Comparison of ENCODE assay signal across 1 mouse cellular context in genomic region chr19:4037788-4038232, GRCm38 (mm10).
TF ChIP-seq lines count a peak whose summit lies in the region.

Gstp1 (minus strand) TSS chr19:4037985.

TF ChIP-seq in CH12.LX, 34 proteins besides CTCF, POLR2A, EP300 and RAD21 (continued from another document):
- peak; percentile 54; the same call in 1 of the 2 replicates for TF ChIP-seq KAT2A (IDR thresholded peaks at IDR 0.05; ENCODE audit: insufficient replicate concordance, low read length)
- 0 out of 2 replicates have a peak, but pooled peaks have one; percentile 29 for TF ChIP-seq MAZ (IDR thresholded peaks at IDR 0.05; ENCODE audit: low read depth, low read length)
- TF ChIP-seq BHLHE40 (IDR thresholded peaks at IDR 0.05; ENCODE audit: low read depth, low read length) = peak; percentile 69
- peak; percentile 92 for TF ChIP-seq ZMIZ1 (IDR thresholded peaks at IDR 0.05; ENCODE audit: low read depth, low read length)
- TF ChIP-seq TCF12 (IDR thresholded peaks at IDR 0.05; ENCODE audit: low read depth, low read length) = peak; percentile 92
- TF ChIP-seq ZKSCAN1 (IDR thresholded peaks at IDR 0.05; ENCODE audit: borderline replicate concordance, low read depth, low read length) = no peak
- TF ChIP-seq TBP (conservative IDR thresholded peaks at IDR 0.05; ENCODE audit: low read depth, low read length) = peak; percentile 97
- TF ChIP-seq CHD1 (IDR thresholded peaks at IDR 0.05; ENCODE audit: low read depth, low read length) = no peak
